Mouse (Mus musculus): ENCODE results near the gene Shq1. TPM values are rescaled to one million over a fixed set of nuclear protein-coding genes. Genes with fewer than 3 reads are reported as not detected.

The Shq1 gene
- polyA plus RNA-seq, 1 experiment from 2014 or later: 23.6 TPM

DNA sequence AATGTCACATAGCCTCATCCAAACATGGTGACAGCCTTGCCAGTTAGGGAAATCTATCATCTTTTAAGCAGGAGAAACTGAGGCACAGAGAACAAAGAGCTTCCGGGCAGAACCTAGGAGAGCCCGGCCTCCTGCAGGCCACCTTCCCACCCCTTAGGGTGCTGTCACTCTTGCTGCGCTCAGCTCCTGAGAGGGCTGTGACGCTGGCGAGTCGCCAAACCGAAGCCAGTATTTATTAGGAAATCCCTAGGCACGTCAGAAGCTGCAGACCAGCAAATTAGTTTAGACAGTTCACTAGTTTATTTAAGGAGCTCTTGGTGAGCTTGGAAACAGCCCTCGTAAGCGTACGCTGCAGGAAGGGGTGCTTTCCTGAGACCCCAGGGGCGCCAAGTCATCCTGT, 151.1 kb downstream of the Shq1 start:
- Histone ChIP-seq H3K27ac (ENCODE audit: low read depth, low read length) (no peak overlapping the region), H3K9me3 (ENCODE audit: control insufficient read depth, low read length) (no peaks in the 10 kb centered on the region), H3K36me3 (ENCODE audit: control insufficient read depth, insufficient read depth, low read length) (no peaks in the 10 kb centered on the region), H3K4me2 (no peak overlapping the region), H3K27me3 (replicated peaks; ENCODE audit: control insufficient read depth, insufficient read depth, low read length) (peaks cover 5% of the 10 kb centered on the region), H3K4me1 (replicated peaks; ENCODE audit: control insufficient read depth, insufficient read depth, low read length) (no peaks in the 10 kb centered on the region), H3K4me3 (ENCODE audit: low read depth, low read length) (no peak overlapping the region), H3K9ac (ENCODE audit: low read depth, low read length) (no peak overlapping the region)
- ATAC-seq (replicated peaks; ENCODE audit: low FRiP score): no peak
- 75% methylated on average over 12 of the region's 12 CpGs for WGBS
- no peak for DNase-seq (ENCODE audit: low spot score)

Other genes with a start within 250 kb of the Shq1 start
- gene Gxylt2, start 33.6 kb upstream of the Shq1 start, polyA plus RNA-seq (2014; fragmentation: Nextera tagmentation; extraction: Ambion mirVana): 0.84 and 0.96 TPM in 2 replicates
- gene Ppp4r2, start 162.5 kb upstream of the Shq1 start, polyA plus RNA-seq (2014; fragmentation: Nextera tagmentation; extraction: Ambion mirVana): 25.0 and 26.5 TPM in 2 replicates

All from liver, embryonic 11.5 days (tissue).